Mouse (Mus musculus) neural tube, embryonic 11.5 days (tissue): Measurements from ENCODE around the gene 1810010H24Rik. TPM values are rescaled to one million over a fixed set of nuclear protein-coding genes. Genes with fewer than 3 reads are reported as not detected.

Experiments
- polyA plus RNA-seq: library from polyadenylated mRNA; unstranded; fragments of >200 nt; fragmentation: Nextera tagmentation; extraction: Ambion mirVana; gene quantifications from 2 replicates; pipeline ENCODE4 v1.2.1, GENCODE M21; 2014

Gene 1810010H24Rik
- polyA plus RNA-seq, 1 experiment from 2014 or later: 4.5 TPM

Other genes starting within 250 kb of the 1810010H24Rik start
- 7.6 and 8.4 TPM in 2 replicates for gene Polg2, start 246.1 kb upstream of the 1810010H24Rik start, polyA plus RNA-seq
- 496 and 500 TPM in 2 replicates for gene Ddx5, start 236.5 kb upstream of the 1810010H24Rik start, polyA plus RNA-seq
- 19.0 and 22.9 TPM in 2 replicates for gene Cep95, start 236.4 kb upstream of the 1810010H24Rik start, polyA plus RNA-seq
- 16.8 and 18.9 TPM in 2 replicates for gene Smurf2, start 105.0 kb upstream of the 1810010H24Rik start, polyA plus RNA-seq
- 632 and 636 TPM in 2 replicates for gene Kpna2, start 26.1 kb upstream of the 1810010H24Rik start, polyA plus RNA-seq
- gene Bptf, start 106.4 kb downstream of the 1810010H24Rik start, polyA plus RNA-seq: 37.6 and 39.3 TPM in 2 replicates
- 69.8 and 74.0 TPM in 2 replicates for gene Nol11, start 163.7 kb downstream of the 1810010H24Rik start, polyA plus RNA-seq